Mouse (Mus musculus) cerebellum, adult 2 months (tissue): ENCODE data around the gene Ccdc170. TPM values are rescaled to one million over a fixed set of nuclear protein-coding genes. Genes with fewer than 3 reads are reported as not detected.

Source experiments
- DNase-seq, 2 experiments: peaks; one replicate each; pipeline ENCODE4 v3.0.0; 2021
- H3K27ac ChIP-seq: fragments of 200-500 bp; 2 replicates; pipeline ENCODE4 v1.5.1; 2012; ENCODE audit warnings: low read length, control low read depth, inconsistent platforms; ENCODE audit not compliant: insufficient read depth
- H3K27me3 ChIP-seq: fragments of 200-500 bp; 2 replicates; pipeline ENCODE4 v1.6.1; 2012; ENCODE audit warnings: inconsistent platforms, mild to moderate bottlenecking, low read length, moderate library complexity; ENCODE audit not compliant: control insufficient read depth, insufficient read depth
- H3K4me1 ChIP-seq: fragments of 200-500 bp; 2 replicates; pipeline ENCODE4 v1.6.1; 2011; ENCODE audit warnings: low read length; ENCODE audit not compliant: control insufficient read depth, insufficient read depth
- H3K4me3 ChIP-seq: fragments of 200-500 bp; replicated peaks from 2 replicates; pipeline ENCODE3; 2011; ENCODE audit warnings: mild to moderate bottlenecking, low read depth, low read length, control low read depth; ENCODE audit not compliant: insufficient read depth
- CTCF ChIP-seq: fragments of 200-500 bp; IDR thresholded peaks from 2 replicates; pipeline ENCODE4 v1.5.1; 2011; ENCODE audit warnings: low read depth, mild to moderate bottlenecking, control low read depth, low read length, moderate library complexity, borderline replicate concordance; ENCODE audit not compliant: insufficient read depth
- POLR2A ChIP-seq: fragments of 200-500 bp; IDR thresholded peaks from 2 replicates; pipeline ENCODE4 v1.6.1; 2011; ENCODE audit warnings: low read length, control low read depth, borderline replicate concordance; ENCODE audit not compliant: insufficient read depth
- WGBS: fragments of 180-500 bp; shearing (Covaris S2); methylation state at CpG from one replicate; pipeline ENCODE4 v1.1.7; 2018; 5-methylcytosine and 5-hydroxymethylcytosine counted together
- polyA plus RNA-seq: library from polyadenylated mRNA; depleted of rRNA; stranded (reverse); fragments of >200 nt; gene quantifications from 2 replicates; pipeline ENCODE4 v1.2.3, GENCODE M21; 2012

The Ccdc170 gene
- polyA plus RNA-seq, 1 experiment: 0.16 TPM

GRCm38 (mm10) chr10:4522116-4522515, 39.8 kb downstream of the Ccdc170 start:
- Histone ChIP-seq H3K27me3 (no peaks in the 10 kb centered on the region), H3K4me1 (no peaks in the 10 kb centered on the region), H3K27ac (no peak overlapping the region), H3K4me3 (no peak overlapping the region)
- TF ChIP-seq CTCF: no peak
- TF ChIP-seq POLR2A: no peak
- DNase-seq: no peak
- 95% methylated on average over 3 of the region's 3 CpGs for WGBS

GRCm38 (mm10) chr10:4523078-4523477, 40.8 kb downstream of the Ccdc170 start:
- TF ChIP-seq POLR2A (no peak), CTCF (no peak)
- Histone ChIP-seq H3K27me3 (no peaks in the 10 kb centered on the region), H3K4me3 (no peak overlapping the region), H3K4me1 (no peaks in the 10 kb centered on the region), H3K27ac (no peak overlapping the region)
- DNase-seq: no peak
- 40% methylated on average over 4 of the region's 4 CpGs for WGBS

- 15% methylated on average over 7 of the region's 7 CpGs for WGBS
- no peak for TF ChIP-seq CTCF
- no peak for TF ChIP-seq POLR2A
- H3K27me3 ChIP-seq: no peaks in the 10 kb centered on the region
Measured at GRCm38 (mm10) chr10:4528043-4528442, 45.7 kb downstream of the Ccdc170 start.

GRCm38 (mm10) chr10:4530638-4531235, 48.4 kb downstream of the Ccdc170 start:
- 87% methylated on average over 9 of the region's 9 CpGs for WGBS
- TF ChIP-seq POLR2A (no peak), CTCF (no peak)
- H3K4me3 ChIP-seq: no peak overlapping the region

More at GRCm38 (mm10) chr10:4528043-4528442, 45.7 kb downstream of the Ccdc170 start:
- DNase-seq: no peak
- Histone ChIP-seq H3K4me3 (no peak overlapping the region), H3K27ac (no peak overlapping the region), H3K4me1 (no peaks in the 10 kb centered on the region)

GRCm38 (mm10) chr10:4531933-4532332, 49.6 kb downstream of the Ccdc170 start:
- DNase-seq: no peak
- Histone ChIP-seq H3K4me3 (no peak overlapping the region), H3K27ac (no peak overlapping the region), H3K27me3 (no peaks in the 10 kb centered on the region; the same call in 1 of the 2 replicates), H3K4me1 (no peaks in the 10 kb centered on the region)
- TF ChIP-seq POLR2A (no peak), CTCF (no peak)
- WGBS: 78% methylated on average over 6 of the region's 6 CpGs

More at GRCm38 (mm10) chr10:4530638-4531235, 48.4 kb downstream of the Ccdc170 start:
- Histone ChIP-seq H3K27ac (no peak overlapping the region), H3K4me1 (no peaks in the 10 kb centered on the region), H3K27me3 (no peaks in the 10 kb centered on the region)
- DNase-seq: no peak

GRCm38 (mm10) chr10:4532731-4533130, 50.4 kb downstream of the Ccdc170 start:
- 77% methylated on average over 6 of the region's 6 CpGs for WGBS
- H3K27me3 ChIP-seq: no peaks in the 10 kb centered on the region; the same call in 1 of the 2 replicates

GRCm38 (mm10) chr10:4533873-4534272, 51.6 kb downstream of the Ccdc170 start:
- Histone ChIP-seq H3K27ac (no peak overlapping the region), H3K27me3 (no peaks in the 10 kb centered on the region; the same call in 1 of the 2 replicates), H3K4me3 (no peak overlapping the region), H3K4me1 (no peaks in the 10 kb centered on the region)
- WGBS: 47% methylated on average over 11 of the region's 11 CpGs
- TF ChIP-seq POLR2A (no peak), CTCF (no peak)
- no peak for DNase-seq

More at GRCm38 (mm10) chr10:4532731-4533130, 50.4 kb downstream of the Ccdc170 start:
- Histone ChIP-seq H3K4me1 (no peaks in the 10 kb centered on the region), H3K27ac (no peak overlapping the region), H3K4me3 (no peak overlapping the region)
- TF ChIP-seq POLR2A (no peak), CTCF (no peak)
- DNase-seq: no peak

GRCm38 (mm10) chr10:4545550-4545949, 63.2 kb downstream of the Ccdc170 start:
- Histone ChIP-seq H3K4me1 (no peaks in the 10 kb centered on the region), H3K4me3 (no peak overlapping the region), H3K27ac (no peak overlapping the region), H3K27me3 (no peaks in the 10 kb centered on the region)
- WGBS: 93% methylated on average over 2 of the region's 2 CpGs
- no peak for DNase-seq
- TF ChIP-seq POLR2A: no peak
- no peak for TF ChIP-seq CTCF
